Mouse (Mus musculus): ENCODE data around the gene Wdr45.

DNA sequence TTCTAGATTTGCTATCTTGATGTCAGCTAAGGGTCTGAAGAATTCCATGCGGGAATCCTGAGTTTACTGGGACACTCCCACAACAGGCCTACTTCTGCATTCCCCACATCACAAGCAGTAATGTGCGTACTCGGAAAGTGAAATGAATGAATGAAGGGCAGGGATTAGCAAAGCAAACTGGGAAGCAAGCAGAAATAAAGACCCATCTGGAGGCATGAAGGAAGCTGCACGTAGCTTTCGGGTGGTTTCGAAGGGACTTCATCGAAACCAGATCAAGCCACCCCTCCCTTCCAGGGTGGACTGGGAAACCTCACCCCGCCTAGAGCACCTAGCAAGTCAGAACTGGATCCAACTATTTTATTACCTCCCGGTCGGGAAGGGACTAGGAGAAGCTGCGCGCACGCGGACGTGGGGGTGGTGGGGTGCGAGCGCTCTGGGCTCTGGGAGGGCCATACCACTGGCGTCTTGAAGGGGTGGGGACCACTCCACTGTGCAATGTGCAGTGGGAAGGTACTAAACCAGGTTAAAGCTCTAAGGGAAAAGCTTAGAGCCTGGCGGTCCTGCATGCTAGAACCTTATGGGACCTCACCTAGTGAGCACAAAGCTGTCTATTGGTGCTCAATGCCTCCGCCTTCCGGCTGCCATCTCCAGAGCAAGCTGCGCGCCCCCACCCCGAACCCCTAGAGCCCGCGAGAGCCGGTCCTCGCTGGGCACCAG is 39.7 kb upstream of the Wdr45 start:
- TF ChIP-seq CTCF (IDR thresholded peaks at IDR 0.05; ENCODE audit: insufficient read depth, low read length), result no peak
- TF ChIP-seq POLR2A (IDR thresholded peaks at IDR 0.05; ENCODE audit: borderline replicate concordance, extremely low read depth, low read depth, low read length), result no peak
